Mouse (Mus musculus) neural tube, embryonic 13.5 days (tissue): ENCODE data around the gene Def8. TPM values are rescaled to one million over a fixed set of nuclear protein-coding genes. Genes with fewer than 3 reads are reported as not detected.
A peak's percentile ranks its signal among the peaks of the same experiment; 100 is the strongest.

ENCODE experiments used
- ATAC-seq: fragments of 200-750 bp; cut with Nextera tagmentation; 2 replicates; pipeline ENCODE4 v1.8.0; 2017; ENCODE audit warnings: low read depth, mild to moderate bottlenecking, moderate TSS enrichment, moderate library complexity
- H3K27ac ChIP-seq: fragments of 300-500 bp; sonication (generic); replicated peaks from 2 replicates; pipeline ENCODE4 v1.5.1; 2015; ENCODE audit warnings: moderate library complexity, mild to moderate bottlenecking, inconsistent platforms
- H3K27me3 ChIP-seq: fragments of 300-500 bp; sonication (generic); 2 replicates; pipeline ENCODE4 v1.6.1; 2015; ENCODE audit warnings: mild to moderate bottlenecking, inconsistent platforms
- H3K36me3 ChIP-seq: fragments of 300-500 bp; sonication (generic); 2 replicates; pipeline ENCODE4 v1.6.1; 2015; ENCODE audit warnings: mild to moderate bottlenecking, inconsistent platforms
- H3K4me1 ChIP-seq: fragments of 300-500 bp; sonication (generic); replicated peaks from 2 replicates; pipeline ENCODE4 v1.6.1; 2015; ENCODE audit warnings: inconsistent platforms
- H3K4me2 ChIP-seq: fragments of 300-500 bp; sonication (generic); 2 replicates; pipeline ENCODE4 v1.6.1; 2015; ENCODE audit warnings: inconsistent platforms, mild to moderate bottlenecking, moderate library complexity
- H3K4me3 ChIP-seq: fragments of 300-500 bp; sonication (generic); 2 replicates; pipeline ENCODE4 v1.5.1; 2015; ENCODE audit warnings: mild to moderate bottlenecking, inconsistent platforms
- H3K9ac ChIP-seq: fragments of 300-500 bp; sonication (generic); 2 replicates; pipeline ENCODE4 v1.6.1; 2015; ENCODE audit warnings: moderate library complexity, mild to moderate bottlenecking, inconsistent platforms
- H3K9me3 ChIP-seq: fragments of 300-500 bp; sonication (generic); 2 replicates; pipeline ENCODE4 v1.6.1; 2016; ENCODE audit warnings: inconsistent platforms
- WGBS: fragments of 180-500 bp; shearing (Covaris S2); methylation state at CpG from one replicate; pipeline ENCODE4 v1.1.7; 2015; 5-methylcytosine and 5-hydroxymethylcytosine counted together
- polyA plus RNA-seq: library from polyadenylated mRNA; unstranded; fragments of >200 nt; fragmentation: Nextera tagmentation; extraction: Ambion mirVana; gene quantifications from 2 replicates; pipeline ENCODE4 v1.2.1, GENCODE M21; 2015

Gene Def8
- polyA plus RNA-seq: 43.3 and 44.5 TPM in 2 replicates

DNA sequence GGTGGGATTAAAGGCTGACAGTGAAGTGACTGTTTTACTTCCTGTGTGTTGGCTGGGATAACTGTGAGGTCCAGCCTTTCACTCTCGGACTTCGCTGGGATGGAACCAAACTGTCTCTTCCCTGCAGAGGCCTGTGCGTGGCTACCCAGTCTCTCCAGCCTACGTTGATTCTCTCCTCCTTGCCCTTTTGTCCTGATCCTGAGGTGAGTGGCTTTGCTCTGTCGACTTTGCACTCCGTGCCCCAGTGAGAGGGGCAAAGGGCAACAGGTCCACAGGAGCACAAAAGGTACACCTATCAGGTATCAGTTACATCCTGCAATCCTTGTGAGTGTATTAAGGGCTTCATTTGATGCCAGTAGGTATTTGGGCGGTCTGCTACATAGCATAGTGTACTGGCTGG, at the start of gene Def8:
TSS of gene Def8 (plus strand) at position 87 of the 400 bp plus-strand sequence.
- WGBS: 75% methylated on average over 7 of the region's 7 CpGs
- H3K27ac ChIP-seq: no peak within 1 kb of the TSS
- H3K27me3 ChIP-seq: no peaks in the 10 kb centered on the region
- H3K36me3 ChIP-seq: peaks cover 51% of the 10 kb centered on the region
- peak within 1 kb of the TSS; percentile 38 for H3K4me2 ChIP-seq
- H3K4me3 ChIP-seq: no peak within 1 kb of the TSS
- H3K9ac ChIP-seq: no peak within 1 kb of the TSS
- H3K9me3 ChIP-seq: peaks cover 23% of the 10 kb centered on the region
- peaks cover 19% of the 10 kb centered on the region for H3K4me1 ChIP-seq
- ATAC-seq: no peak

DNA sequence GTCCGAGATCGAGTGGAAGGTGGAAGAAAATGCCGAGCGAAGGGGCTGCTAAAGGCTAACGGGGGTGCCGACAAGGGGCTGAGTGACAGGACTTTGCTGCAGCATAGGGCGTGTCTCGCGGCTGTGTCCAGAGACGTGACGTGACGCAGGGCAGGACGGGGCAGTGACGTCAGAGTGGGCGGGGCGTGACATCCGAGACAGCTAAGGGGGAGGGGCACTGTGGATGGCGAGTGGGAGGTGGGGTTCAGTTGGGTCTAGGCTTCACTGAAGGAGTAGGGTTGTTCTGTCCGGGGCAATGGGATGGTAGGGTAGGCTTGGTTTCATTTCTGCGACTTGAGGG, 49.1 kb upstream of the Def8 start:
- no peaks in the 10 kb centered on the region for H3K9me3 ChIP-seq
- H3K27me3 ChIP-seq: no peaks in the 10 kb centered on the region
- H3K4me3 ChIP-seq: peak overlapping the region; percentile 83
- peaks cover 31% of the 10 kb centered on the region for H3K4me1 ChIP-seq
- peaks cover 27% of the 10 kb centered on the region for H3K36me3 ChIP-seq
- peak; percentile 86 for ATAC-seq
- under 1% methylated on average over 20 of the region's 20 CpGs for WGBS
- peak overlapping the region; percentile 79 for H3K4me2 ChIP-seq
- peak overlapping the region; percentile 98 for H3K27ac ChIP-seq
- peak overlapping the region; percentile 90 for H3K9ac ChIP-seq

DNA sequence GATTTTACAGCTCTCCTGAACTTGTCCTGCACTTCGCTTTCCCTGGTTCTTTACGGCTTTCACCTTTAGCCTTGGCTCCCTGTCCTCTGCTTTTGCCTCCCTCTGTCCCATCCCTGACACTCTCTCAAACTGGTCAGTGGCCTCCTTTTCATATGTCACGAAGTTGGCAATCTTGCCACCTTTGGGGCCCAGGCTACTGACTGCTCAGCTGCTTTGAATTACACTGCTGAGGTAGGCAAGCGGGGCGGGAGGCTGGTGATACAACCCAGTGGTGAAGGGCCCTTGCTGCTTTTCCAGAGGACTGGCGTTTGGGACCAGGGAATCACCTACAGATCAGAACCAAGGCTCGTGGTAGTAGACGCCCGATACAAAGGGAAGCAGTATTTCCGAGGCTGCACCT, 47.6 kb upstream of the Def8 start:
- H3K4me3 ChIP-seq: no peak overlapping the region
- no peaks in the 10 kb centered on the region for H3K27me3 ChIP-seq
- WGBS: 77% methylated on average over 10 of the region's 10 CpGs
- no peak for ATAC-seq
- peaks cover 31% of the 10 kb centered on the region for H3K4me1 ChIP-seq
- H3K36me3 ChIP-seq: peaks cover 12% of the 10 kb centered on the region; the same call in 1 of the 2 replicates
- no peaks in the 10 kb centered on the region for H3K9me3 ChIP-seq
- peak overlapping the region; percentile 41; the same call in 1 of the 2 replicates for H3K9ac ChIP-seq
- peak overlapping the region; percentile 79 for H3K4me2 ChIP-seq
- H3K27ac ChIP-seq: peak overlapping the region; percentile 54

DNA sequence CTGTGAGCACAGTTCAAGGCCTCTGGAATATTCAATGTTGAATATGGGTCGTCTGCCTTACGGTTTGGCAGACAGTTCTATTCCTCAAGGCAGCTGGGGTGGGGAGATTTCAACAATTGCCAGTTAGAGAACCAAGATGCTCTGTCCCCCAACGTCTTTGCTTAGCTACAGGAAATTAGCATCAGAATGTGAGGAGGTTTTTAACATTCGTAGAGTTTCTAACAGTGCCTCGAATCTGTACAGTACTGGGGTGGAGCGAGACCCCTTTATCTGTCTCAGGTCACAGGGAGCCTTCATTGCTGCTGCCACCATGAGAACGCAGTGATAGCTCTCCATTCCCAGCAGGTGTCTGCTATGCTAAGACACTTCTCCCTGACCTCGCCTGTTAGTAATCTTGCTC, 47.2 kb upstream of the Def8 start:
- Histone ChIP-seq H3K9ac (peak overlapping the region; percentile 26; the same call in 1 of the 2 replicates), H3K27ac (peak overlapping the region; percentile 54; the same call in 1 of the 2 replicates)
- 52% methylated on average over 8 of the region's 8 CpGs for WGBS

GRCm38 (mm10) chr8:123381711-123382110, 41.6 kb upstream of the Def8 start:
- Histone ChIP-seq H3K4me2 (no peak overlapping the region), H3K27me3 (no peaks in the 10 kb centered on the region), H3K9me3 (no peaks in the 10 kb centered on the region), H3K27ac (no peak overlapping the region), H3K4me1 (0 out of 2 replicates have a peak, but pooled peaks cover under 1% of the 10 kb centered on the region), H3K36me3 (peaks cover 58% of the 10 kb centered on the region), H3K9ac (no peak overlapping the region), H3K4me3 (no peak overlapping the region)
- WGBS: 93% methylated on average over 4 of the region's 4 CpGs
- ATAC-seq: no peak

More for the DNA sequence above, 47.2 kb upstream of the Def8 start:
- peaks cover 14% of the 10 kb centered on the region for H3K36me3 ChIP-seq
- no peak overlapping the region for H3K4me3 ChIP-seq
- no peaks in the 10 kb centered on the region for H3K9me3 ChIP-seq
- no peaks in the 10 kb centered on the region for H3K27me3 ChIP-seq
- peaks cover 31% of the 10 kb centered on the region for H3K4me1 ChIP-seq
- ATAC-seq: no peak
- H3K4me2 ChIP-seq: peak overlapping the region; percentile 79; the same call in 1 of the 2 replicates

- Histone ChIP-seq H3K4me3 (no peak overlapping the region), H3K27ac (no peak overlapping the region), H3K27me3 (no peaks in the 10 kb centered on the region), H3K4me1 (no peaks in the 10 kb centered on the region), H3K36me3 (peaks cover 66% of the 10 kb centered on the region), H3K9ac (no peak overlapping the region), H3K9me3 (no peaks in the 10 kb centered on the region), H3K4me2 (no peak overlapping the region)
- 88% methylated on average over 8 of the region's 8 CpGs for WGBS
- no peak for ATAC-seq
Measured at GRCm38 (mm10) chr8:123382516-123382915, 40.8 kb upstream of the Def8 start.

DNA sequence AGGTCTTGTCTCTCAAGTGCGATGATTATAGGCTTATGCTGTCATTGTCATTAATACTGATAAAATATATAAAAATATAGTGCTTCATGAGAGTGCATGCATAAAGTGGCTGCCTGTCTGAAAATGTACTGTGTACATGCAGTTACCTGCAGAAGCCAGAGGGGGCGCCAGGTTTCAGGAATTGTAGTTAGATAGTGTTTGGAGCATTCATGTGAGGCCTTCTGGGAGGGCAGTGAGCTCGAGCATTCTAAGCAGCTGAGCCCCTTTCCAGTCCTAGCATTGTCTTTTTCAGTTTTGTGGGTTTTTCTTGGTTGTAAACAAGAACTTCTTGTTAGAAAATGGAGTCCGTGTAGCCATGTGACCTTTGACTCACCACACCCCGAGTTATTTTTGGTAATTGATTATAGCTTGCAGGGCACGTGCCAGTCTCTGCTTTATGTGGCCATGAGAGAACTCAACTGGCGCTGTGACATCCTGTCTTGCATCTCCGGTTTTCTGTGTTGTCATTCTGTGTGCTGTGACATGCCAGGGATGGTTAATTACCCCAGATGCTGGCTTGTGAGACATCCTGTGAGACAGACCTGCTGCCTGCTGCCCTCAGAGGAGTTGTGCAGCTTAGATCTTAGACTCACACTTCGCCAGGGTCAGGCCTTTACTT, 38.3 kb upstream of the Def8 start:
- 72% methylated on average over 9 of the region's 9 CpGs for WGBS
- Histone ChIP-seq H3K9me3 (no peaks in the 10 kb centered on the region), H3K36me3 (peaks cover 91% of the 10 kb centered on the region)

DNA sequence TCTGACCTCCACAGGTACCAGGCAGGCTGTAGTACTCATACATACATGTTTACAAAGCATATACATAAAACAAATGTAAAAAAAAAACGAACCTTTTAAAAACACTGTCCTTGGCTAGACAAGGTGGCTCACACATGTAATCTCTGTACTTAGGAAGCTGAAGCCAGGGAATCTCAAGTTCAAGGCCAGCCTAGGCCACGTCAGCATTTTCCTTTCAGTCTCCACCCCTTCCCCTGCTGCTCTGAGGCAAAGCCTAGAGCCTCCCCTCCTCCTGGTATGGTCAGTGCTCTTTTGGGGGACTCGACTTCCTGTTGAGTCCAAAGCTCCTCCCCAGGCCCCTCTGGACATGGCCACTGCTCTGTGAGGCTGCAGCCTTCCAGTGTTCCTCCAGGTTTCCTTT, 36.3 kb upstream of the Def8 start:
- 84% methylated on average over 3 of the region's 3 CpGs for WGBS
- Histone ChIP-seq H3K27me3 (no peaks in the 10 kb centered on the region), H3K9ac (no peak overlapping the region), H3K9me3 (no peaks in the 10 kb centered on the region), H3K4me3 (no peak overlapping the region), H3K4me2 (no peak overlapping the region), H3K4me1 (no peaks in the 10 kb centered on the region), H3K36me3 (peaks cover 100% of the 10 kb centered on the region), H3K27ac (no peak overlapping the region)
- ATAC-seq: no peak

More for the DNA sequence above, 38.3 kb upstream of the Def8 start:
- Histone ChIP-seq H3K9ac (no peak overlapping the region), H3K4me3 (no peak overlapping the region), H3K4me1 (no peaks in the 10 kb centered on the region), H3K27ac (no peak overlapping the region), H3K27me3 (no peaks in the 10 kb centered on the region), H3K4me2 (no peak overlapping the region)
- ATAC-seq: no peak

- Histone ChIP-seq H3K4me1 (no peaks in the 10 kb centered on the region), H3K27me3 (no peaks in the 10 kb centered on the region), H3K27ac (no peak overlapping the region), H3K9me3 (no peaks in the 10 kb centered on the region), H3K9ac (no peak overlapping the region), H3K36me3 (peaks cover 100% of the 10 kb centered on the region), H3K4me2 (no peak overlapping the region), H3K4me3 (no peak overlapping the region)
- no peak for ATAC-seq
- 95% methylated on average over 8 of the region's 8 CpGs for WGBS
Measured at GRCm38 (mm10) chr8:123387801-123388200, 35.5 kb upstream of the Def8 start.

DNA sequence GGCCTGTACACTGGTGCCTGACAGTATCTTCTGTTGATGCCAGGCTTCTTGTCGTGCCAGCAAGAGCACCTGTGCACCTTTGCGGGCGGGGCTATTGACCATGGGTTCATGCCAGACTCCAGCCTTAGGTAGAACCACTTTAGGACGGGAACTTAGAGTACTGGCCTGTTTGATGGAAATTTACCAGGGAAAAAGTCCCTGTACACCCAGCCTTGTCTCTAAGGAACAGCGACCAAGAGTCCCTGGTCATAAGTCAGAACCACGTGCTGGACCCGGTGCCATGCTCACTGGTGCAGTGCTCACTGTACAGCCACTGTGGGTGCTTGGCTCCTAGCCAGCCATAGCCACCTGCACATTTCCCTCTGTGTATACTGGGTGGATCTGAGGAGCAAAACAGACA, 34.3 kb upstream of the Def8 start:
- H3K27ac ChIP-seq: no peak overlapping the region
- H3K9ac ChIP-seq: no peak overlapping the region
- no peaks in the 10 kb centered on the region for H3K27me3 ChIP-seq
- peaks cover 100% of the 10 kb centered on the region for H3K36me3 ChIP-seq
- no peaks in the 10 kb centered on the region for H3K9me3 ChIP-seq
- no peak overlapping the region for H3K4me3 ChIP-seq
- no peaks in the 10 kb centered on the region for H3K4me1 ChIP-seq
- H3K4me2 ChIP-seq: no peak overlapping the region
- no peak for ATAC-seq
- 95% methylated on average over 7 of the region's 7 CpGs for WGBS

- no peak overlapping the region for H3K9ac ChIP-seq
- H3K27ac ChIP-seq: no peak overlapping the region
- no peaks in the 10 kb centered on the region for H3K27me3 ChIP-seq
- H3K4me1 ChIP-seq: no peaks in the 10 kb centered on the region
- no peak overlapping the region for H3K4me3 ChIP-seq
- no peak for ATAC-seq
- no peaks in the 10 kb centered on the region for H3K9me3 ChIP-seq
- H3K36me3 ChIP-seq: peaks cover 100% of the 10 kb centered on the region
- H3K4me2 ChIP-seq: no peak overlapping the region
- 95% methylated on average over 13 of the region's 13 CpGs for WGBS
Measured at GRCm38 (mm10) chr8:123398308-123398707, 25.0 kb upstream of the Def8 start.

GRCm38 (mm10) chr8:123401936-123402335, 21.4 kb upstream of the Def8 start:
- Histone ChIP-seq H3K27me3 (no peaks in the 10 kb centered on the region), H3K4me3 (no peak overlapping the region), H3K4me2 (no peak overlapping the region), H3K4me1 (peaks cover 13% of the 10 kb centered on the region), H3K27ac (no peak overlapping the region), H3K9ac (no peak overlapping the region), H3K9me3 (no peaks in the 10 kb centered on the region), H3K36me3 (peaks cover 77% of the 10 kb centered on the region)
- ATAC-seq: no peak
- WGBS: 91% methylated on average over 9 of the region's 9 CpGs
